Mouse (Mus musculus): ENCODE results near the gene B4galnt3.

GRCm38 (mm10) chr6:120264151-120264550 lies 30.2 kb downstream of the B4galnt3 start:
- no peak for TF ChIP-seq CTCF (IDR thresholded peaks at IDR 0.05; ENCODE audit: insufficient read depth, low read depth, low read length)
- no peak for TF ChIP-seq POLR2A (IDR thresholded peaks at IDR 0.05; ENCODE audit: insufficient read depth, low read depth, low read length)

Data from olfactory bulb, adult 2 months (tissue).